Mouse (Mus musculus): ENCODE measurements at regions not wholly inside any gene's neighbourhood (a gene's known extent, or its start where the extent isn't known, plus 50 kb on each side); places are given as distances from the start of the nearest gene placed in this dataset.
A peak's percentile ranks its signal among the peaks of the same experiment; 100 is the strongest.

DNA sequence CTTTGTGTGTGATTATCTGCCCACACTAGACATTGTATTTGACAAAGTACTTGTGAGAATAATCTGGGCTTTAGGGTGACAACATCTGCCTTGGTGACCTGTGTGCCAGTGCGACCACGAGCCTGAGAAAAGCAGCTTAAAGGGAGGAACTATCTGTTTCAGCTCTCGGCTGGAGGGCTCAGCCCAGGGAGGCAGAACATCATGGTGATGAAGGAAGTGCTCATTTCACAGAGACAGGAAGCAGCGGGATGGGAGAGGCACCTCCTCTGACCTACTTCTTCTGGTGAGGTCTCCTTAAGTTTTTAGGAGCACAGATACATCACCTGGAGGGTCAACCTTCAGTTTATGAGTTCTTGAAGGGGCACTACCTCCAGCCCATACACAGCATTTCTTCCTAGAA, 89.8 kb downstream of the Kif26a start:
- DNase-seq, result no peak

DNA sequence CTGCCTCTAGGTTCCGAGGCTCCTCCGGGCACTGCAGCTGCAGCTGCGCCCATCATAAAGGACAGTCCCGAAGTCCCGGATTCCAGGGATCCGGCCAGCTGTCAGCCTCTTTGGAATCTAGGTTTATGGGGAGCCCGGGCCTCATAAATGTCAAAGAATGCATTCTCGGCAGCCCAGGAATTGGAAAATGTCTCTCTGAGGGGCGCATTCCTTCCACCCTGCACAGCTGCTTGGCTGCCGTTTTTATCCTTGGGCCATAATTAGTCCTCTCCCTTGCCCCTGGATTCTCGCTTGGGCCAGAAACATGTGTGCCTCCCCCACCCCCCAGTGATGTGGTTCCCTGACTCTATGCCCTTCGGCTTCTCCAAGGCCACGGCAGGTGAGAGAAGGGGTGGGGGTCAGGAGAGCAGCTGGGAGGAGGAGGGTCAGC, 91.1 kb downstream of the Kif26a start:
- peak; percentile 50 to 62 for DNase-seq

DNA sequence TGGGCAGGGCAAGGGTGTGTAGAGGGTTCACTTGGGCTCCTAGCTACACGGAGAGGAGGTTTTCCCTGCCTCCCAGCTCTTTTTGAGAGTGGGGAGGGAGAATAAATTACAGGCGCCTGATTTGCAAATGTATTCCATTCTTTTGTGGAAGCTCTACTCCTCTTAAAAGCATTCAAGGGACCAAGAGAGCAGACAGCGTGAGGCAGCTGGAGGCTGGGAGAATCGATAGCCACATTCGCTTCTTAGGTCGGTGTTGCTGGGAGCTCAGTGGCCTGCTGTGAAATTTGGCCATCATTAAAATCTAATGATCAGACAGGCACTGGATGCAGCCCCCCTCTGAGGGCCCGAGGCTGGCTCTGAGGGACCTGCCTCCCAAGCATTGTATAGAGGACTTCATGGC, 92.8 kb downstream of the Kif26a start:
- DNase-seq, result no peak

DNA sequence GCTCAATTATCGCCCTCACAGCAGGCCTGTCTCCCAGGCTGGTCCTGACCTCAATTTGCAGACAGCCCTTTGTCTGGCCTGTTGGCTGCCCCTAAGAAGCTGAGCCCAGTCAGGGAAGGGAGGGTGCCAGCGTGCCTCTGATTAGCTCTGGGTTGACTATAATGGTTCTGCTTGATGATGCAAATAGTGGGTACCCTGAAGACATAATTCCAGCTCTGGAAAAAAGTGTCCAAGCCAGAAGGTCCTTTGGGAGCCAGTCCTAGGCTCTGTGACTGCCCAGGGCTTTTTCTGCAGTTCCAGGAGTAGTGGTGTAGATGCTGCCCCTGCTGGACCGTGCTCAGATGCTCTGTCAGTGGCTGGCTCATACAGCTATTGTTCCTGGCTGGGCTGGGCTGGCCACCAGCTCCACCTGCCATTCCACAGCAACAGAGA, 95.7 kb downstream of the Kif26a start:
- peak in 1 of 2 experiments; percentile 35 for DNase-seq

DNA sequence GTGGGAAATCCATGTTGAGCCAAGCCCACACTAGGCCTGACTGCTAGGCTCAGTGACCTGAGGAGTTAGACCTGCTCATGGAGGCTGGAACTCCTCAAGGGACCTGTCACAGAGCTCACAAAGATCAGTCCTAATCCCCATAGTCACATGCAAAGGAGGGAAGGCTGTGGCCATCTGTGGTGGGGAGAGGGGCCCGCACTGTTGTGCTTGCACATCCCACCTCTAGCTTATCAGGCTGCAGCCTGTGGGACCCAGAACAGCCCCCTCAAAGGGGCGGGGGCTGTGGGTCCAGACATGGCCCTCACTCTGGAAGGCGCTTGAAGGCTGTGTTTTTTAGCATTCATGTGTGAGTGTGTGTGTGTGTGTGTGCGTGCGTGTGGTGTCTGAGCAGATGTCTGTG, 97.2 kb downstream of the Kif26a start:
- no peak for DNase-seq

DNA sequence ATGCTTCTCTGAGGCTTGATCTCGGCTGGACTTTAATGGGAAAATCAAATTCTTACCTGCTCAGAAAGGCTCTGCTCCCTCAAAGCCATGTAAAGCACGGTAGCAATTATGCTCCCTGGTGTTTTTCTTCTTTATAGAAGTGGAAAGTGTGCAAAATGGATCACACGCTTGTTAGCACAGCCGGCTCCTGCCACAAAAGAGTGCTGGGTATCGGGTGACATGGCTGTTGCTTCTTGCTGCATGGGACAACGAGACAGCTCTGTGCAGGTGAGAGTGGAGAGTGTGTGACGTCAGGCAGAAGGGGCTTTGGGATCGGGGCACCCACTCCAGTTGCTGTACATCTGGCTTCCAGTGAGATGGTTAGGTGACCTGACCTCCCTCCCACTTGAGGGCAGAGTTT, 104.9 kb downstream of the Kif26a start:
- no peak for DNase-seq

DNA sequence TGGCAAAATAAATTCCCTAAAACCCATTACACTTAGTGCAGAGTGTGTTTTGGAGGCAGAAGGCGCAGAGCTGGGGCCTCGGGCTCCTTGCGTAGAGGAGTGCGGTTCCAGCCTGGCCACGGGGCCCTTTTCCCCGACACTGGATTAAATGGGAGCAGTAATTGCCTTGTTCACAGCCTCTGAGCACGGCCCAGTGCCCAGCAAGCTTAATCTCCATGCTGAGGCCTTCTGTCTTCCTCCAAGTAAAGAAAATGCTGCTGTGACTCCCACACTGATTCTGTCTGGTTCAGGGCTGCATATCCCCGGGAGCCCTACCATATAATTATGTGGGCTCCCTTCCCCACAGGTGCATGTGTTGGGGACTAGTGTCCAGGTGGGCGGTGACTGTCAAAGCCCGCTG, 107.5 kb downstream of the Kif26a start:
- DNase-seq, result peak in 1 of 2 experiments; percentile 33

DNA sequence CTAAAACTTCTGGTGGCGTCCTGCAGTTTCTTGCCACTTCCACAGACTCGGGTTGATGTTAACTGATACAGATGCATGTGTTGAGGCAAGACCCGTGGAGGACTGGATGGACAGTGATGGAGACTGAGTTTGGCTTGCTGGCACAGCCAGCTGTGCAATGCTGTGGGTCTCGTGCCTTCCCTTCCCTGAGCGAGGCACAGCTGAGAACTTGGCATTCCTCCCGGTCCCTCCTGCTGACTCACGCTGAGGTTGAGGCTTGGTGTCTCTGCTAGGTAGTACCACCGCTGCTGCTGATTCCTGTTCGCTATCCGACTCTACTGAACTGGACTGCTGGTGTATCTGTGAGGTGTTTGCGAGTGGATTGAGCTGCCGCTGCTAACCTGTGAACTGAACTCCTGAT, 109.2 kb downstream of the Kif26a start:
- no peak for DNase-seq

GRCm38 (mm10) chr12:112257691-112258090, 111.7 kb downstream of the Kif26a start:
- no peak for DNase-seq

GRCm38 (mm10) chr12:112263283-112264056, 117.5 kb downstream of the Kif26a start:
- DNase-seq, result no peak

DNA sequence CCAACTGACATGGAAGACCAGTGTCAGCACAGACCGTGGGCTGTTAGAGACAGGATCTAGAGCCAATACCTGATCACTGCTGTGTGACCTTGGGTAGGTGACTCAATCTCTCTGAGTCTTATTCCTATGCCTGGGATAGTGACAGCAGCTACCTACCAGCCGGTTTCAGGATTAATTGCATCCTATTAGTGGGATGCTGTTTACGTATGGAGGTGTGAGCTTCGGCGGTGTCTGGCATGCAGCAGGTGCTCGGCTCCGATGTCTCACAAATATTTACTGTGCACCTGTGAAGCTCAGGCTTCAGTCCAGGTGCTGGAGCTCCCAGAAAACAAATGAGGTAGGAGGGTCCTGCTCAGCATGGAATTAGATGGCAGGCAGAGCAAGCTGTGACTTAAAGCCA, 118.2 kb downstream of the Kif26a start:
- no peak for DNase-seq

GRCm38 (mm10) chr12:112265289-112265969, 119.4 kb downstream of the Kif26a start:
- DNase-seq, result peak in 1 of 2 experiments; percentile 31

- no peak for DNase-seq
Measured at GRCm38 (mm10) chr12:112274026-112274425, 128.0 kb downstream of the Kif26a start.

- no peak for DNase-seq
Measured at GRCm38 (mm10) chr12:112274756-112275155, 128.7 kb downstream of the Kif26a start.

- DNase-seq, result peak in 1 of 2 experiments; percentile 28
Measured at GRCm38 (mm10) chr12:112276651-112277050, 130.6 kb downstream of the Kif26a start.

- DNase-seq, result no peak
Measured at GRCm38 (mm10) chr12:112277511-112277910, 131.5 kb downstream of the Kif26a start.

- no peak for DNase-seq
Measured at GRCm38 (mm10) chr12:112285096-112285495, 139.1 kb downstream of the Kif26a start.

DNA sequence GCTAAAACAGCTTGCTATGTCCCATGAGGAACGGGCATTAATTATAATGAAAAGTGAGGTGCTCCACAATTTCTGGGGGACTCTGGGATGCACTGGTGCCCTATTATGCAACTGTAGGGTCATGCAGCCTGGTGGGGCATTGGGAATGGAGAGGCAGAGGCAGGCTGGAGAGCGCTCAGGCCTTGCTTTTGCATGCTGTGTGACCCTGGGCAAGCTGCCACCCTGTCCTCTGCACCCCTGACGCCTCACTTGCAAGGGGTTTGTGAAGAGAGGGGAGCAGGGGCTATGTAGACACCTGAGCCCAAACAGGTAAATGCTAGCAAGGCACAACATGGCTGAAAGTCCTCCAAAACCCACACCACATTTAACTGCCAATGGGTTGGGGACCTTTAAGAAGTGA, 142.8 kb downstream of the Kif26a start:
- DNase-seq, result no peak

DNA sequence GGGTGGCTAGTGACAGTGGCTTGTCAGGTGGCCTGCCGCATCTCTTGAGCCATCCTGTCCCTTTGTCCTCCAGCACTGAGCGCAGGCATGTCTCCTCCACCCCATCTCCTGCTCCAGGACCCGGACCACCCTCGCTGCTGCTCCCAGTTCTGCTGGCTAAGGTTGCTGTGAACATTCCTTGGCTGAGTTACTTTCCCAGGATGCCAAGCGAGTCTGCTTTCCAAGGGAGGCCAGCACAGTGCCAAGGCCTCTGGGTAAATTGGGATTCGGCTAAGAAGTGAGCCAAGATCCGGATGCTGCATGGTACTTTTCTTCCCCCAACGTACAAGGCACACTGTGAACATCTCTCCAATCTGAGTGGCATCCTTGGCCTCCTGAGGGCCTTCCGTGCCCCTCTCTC, 144.3 kb downstream of the Kif26a start:
- no peak for DNase-seq

DNA sequence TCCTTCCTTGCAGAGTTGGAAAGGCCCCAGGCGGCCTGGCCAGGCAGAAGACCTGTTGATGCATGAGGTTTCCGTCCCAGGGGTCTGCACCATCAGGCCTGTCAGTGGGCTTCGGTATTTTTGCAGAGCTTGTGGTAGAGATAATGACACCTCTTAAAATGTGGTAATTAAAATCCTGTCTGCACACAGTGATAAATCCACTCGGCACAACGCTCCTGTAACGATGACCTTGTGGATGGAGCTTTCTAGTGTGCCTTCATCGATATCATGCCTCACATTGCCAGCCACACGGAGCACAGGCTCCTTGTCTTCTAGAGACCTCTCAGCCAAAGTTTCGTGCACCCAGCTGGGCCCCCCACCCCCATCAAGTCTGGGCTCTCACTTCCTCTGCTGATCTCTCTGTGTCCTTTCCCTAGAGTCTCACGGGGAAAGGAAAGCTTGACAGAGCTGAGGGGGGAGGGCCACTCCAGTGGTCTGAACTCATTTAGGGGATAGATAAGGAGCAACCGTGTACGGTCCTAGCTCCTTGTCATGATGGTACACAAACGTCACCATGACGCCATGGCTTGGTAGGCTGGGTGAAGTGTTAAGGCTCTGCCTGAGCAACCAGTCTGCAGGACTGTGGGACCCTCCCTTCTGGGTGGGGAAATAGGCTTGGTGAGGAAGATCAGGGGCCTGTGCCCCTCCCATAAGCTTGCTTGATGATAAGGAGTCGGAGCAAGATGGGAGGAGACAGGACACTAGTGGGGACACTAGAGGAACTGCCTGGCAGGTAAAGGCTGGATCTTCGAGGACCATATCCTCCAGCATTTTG, 145.9 kb downstream of the Kif26a start:
- DNase-seq, result no peak

DNA sequence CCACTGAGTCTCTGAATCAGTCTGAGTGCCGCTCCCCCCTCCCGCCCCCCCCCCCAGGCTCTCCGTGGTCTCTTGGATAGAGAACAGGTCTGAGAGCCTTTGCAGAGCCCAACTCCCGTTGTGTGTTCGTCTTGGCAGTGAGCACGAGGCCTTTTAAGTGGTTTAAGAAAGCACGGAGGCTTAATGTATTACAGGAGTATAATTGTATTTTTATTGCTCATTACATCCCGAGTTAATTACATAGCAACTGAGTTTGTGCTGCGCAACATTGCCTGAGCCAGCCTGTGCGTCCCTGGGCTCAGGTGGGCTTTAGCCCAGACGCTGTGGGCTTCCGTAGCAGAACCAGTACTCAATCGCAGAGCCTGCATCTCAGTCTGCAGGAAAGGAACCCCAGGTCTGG, 147.1 kb downstream of the Kif26a start:
- no peak for DNase-seq

DNA sequence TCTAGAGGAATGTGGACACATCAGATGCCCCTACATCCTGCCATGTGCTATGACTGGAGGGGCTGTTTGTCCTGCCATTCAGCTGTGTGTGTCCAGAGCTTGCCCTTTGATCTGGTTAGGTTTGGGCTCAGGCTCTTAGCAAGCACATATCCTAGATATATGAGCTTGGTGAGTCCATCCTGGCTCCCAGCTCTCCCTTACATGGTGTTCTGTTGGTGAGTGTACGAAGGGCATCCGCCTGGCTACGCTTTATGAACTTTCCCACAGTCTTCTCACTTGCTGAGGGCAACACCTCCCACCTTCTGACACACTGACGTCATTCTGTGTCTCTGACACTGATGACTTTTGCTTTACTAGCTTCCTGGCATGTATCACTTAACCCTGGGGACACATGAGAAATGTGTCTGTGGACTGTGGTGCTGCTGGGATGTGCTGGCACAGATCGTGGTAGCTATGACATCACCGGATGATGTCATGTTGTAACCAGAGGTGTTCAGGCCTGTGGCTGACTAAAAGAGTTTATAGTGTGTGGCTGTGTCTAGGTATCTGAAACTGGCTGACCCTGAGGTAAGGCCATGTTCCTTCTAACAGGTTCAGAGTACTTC, 149.4 kb downstream of the Kif26a start:
- DNase-seq, result peak in 1 of 2 experiments; percentile 31

DNA sequence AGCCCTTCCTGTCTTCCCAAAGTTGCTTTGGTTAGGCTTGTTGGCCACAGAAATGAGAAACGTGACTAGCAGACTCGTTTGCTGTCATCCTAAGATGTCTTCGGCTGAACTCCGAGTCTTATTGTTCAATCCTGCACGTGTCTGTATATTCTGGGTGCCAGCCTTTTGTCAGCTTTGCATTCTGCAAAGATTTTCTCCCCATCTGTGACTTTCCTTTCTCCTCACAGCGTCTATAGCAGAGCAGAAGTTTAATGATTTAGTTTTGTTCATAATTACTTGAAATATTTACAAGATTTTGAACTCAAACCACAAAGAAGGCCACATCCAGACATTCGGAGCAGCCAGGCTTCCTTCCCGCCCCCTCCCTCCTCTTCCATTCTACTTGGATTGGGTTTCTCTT, 152.5 kb downstream of the Kif26a start:
- no peak for DNase-seq
